Mouse (Mus musculus): Measurements from ENCODE around the gene 1110008P14Rik. TPM values are rescaled to one million over a fixed set of nuclear protein-coding genes. Genes with fewer than 3 reads are reported as not detected.

Gene 1110008P14Rik
- polyA plus RNA-seq, 2 experiments: 32.6 to 40.8 TPM

GRCm38 (mm10) chr2:32344056-32344455 is 37.7 kb downstream of the 1110008P14Rik start:
- WGBS (ENCODE audit: insufficient replicate concordance): 56% methylated on average over 10 of the region's 10 CpGs
- no peak overlapping the region for H3K9ac ChIP-seq (replicated peaks)
- H3K27me3 ChIP-seq (ENCODE audit: control insufficient read depth, insufficient read depth, low read length): no peaks in the 10 kb centered on the region
- no peaks in the 10 kb centered on the region for H3K4me1 ChIP-seq (replicated peaks; ENCODE audit: control insufficient read depth in 2 of 2, insufficient read depth in 2 of 2, low read length in 1 of 2)
- H3K4me2 ChIP-seq (ENCODE audit: low read depth): no peak overlapping the region
- no peak for DNase-seq (ENCODE audit: low read depth in 3 of 3, low spot score in 3 of 3)
- H3K9me3 ChIP-seq (ENCODE audit: control insufficient read depth, low read length): no peaks in the 10 kb centered on the region
- no peak overlapping the region for H3K27ac ChIP-seq
- ATAC-seq (ENCODE audit: insufficient read depth): no peak
- no peak overlapping the region for H3K4me3 ChIP-seq (ENCODE audit: insufficient read depth in 1 of 2, low read depth in 2 of 2, low read length in 2 of 2)
- TF ChIP-seq EP300 (IDR thresholded peaks at IDR 0.05; ENCODE audit: low read depth) (no peak), CTCF (IDR thresholded peaks at IDR 0.05; ENCODE audit: low read depth) (no peak)
- H3K36me3 ChIP-seq (replicated peaks; ENCODE audit: control insufficient read depth, insufficient read depth, low read depth): no peaks in the 10 kb centered on the region

GRCm38 (mm10) chr2:32343351-32343671 is 38.4 kb downstream of the 1110008P14Rik start:
- Histone ChIP-seq H3K36me3 (replicated peaks; ENCODE audit: control insufficient read depth, insufficient read depth, low read depth) (no peaks in the 10 kb centered on the region), H3K27ac (no peak overlapping the region), H3K4me3 (ENCODE audit: insufficient read depth in 1 of 2, low read depth in 2 of 2, low read length in 2 of 2) (no peak overlapping the region), H3K9ac (replicated peaks) (no peak overlapping the region), H3K9me3 (ENCODE audit: control insufficient read depth, low read length) (no peaks in the 10 kb centered on the region), H3K27me3 (ENCODE audit: control insufficient read depth, insufficient read depth, low read length) (no peaks in the 10 kb centered on the region), H3K4me2 (ENCODE audit: low read depth) (no peak overlapping the region), H3K4me1 (replicated peaks; ENCODE audit: control insufficient read depth in 2 of 2, insufficient read depth in 2 of 2, low read length in 1 of 2) (no peaks in the 10 kb centered on the region)
- no peak for DNase-seq (ENCODE audit: low read depth in 3 of 3, low spot score in 3 of 3)
- no peak for ATAC-seq (ENCODE audit: insufficient read depth)
- WGBS (ENCODE audit: insufficient replicate concordance): 56% methylated on average over 2 of the region's 2 CpGs
- no peak for TF ChIP-seq CTCF (IDR thresholded peaks at IDR 0.05; ENCODE audit: low read depth)
- TF ChIP-seq EP300 (IDR thresholded peaks at IDR 0.05; ENCODE audit: low read depth): no peak

GRCm38 (mm10) chr2:32342539-32343350 is 39.0 kb downstream of the 1110008P14Rik start:
- WGBS (ENCODE audit: insufficient replicate concordance): 55% methylated on average over 6 of the region's 6 CpGs
- Histone ChIP-seq H3K36me3 (replicated peaks; ENCODE audit: control insufficient read depth, insufficient read depth, low read depth) (no peaks in the 10 kb centered on the region), H3K9me3 (ENCODE audit: control insufficient read depth, low read length) (no peaks in the 10 kb centered on the region), H3K27ac (no peak overlapping the region), H3K9ac (replicated peaks) (no peak overlapping the region), H3K4me3 (ENCODE audit: insufficient read depth in 1 of 2, low read depth in 2 of 2, low read length in 2 of 2) (no peak overlapping the region), H3K4me1 (replicated peaks; ENCODE audit: control insufficient read depth in 2 of 2, insufficient read depth in 2 of 2, low read length in 1 of 2) (no peaks in the 10 kb centered on the region), H3K27me3 (ENCODE audit: control insufficient read depth, insufficient read depth, low read length) (no peaks in the 10 kb centered on the region), H3K4me2 (ENCODE audit: low read depth) (no peak overlapping the region)
- DNase-seq (ENCODE audit: low read depth in 3 of 3, low spot score in 3 of 3): no peak
- ATAC-seq (ENCODE audit: insufficient read depth): no peak
- TF ChIP-seq CTCF (IDR thresholded peaks at IDR 0.05; ENCODE audit: low read depth): no peak
- no peak for TF ChIP-seq EP300 (IDR thresholded peaks at IDR 0.05; ENCODE audit: low read depth)

- DNase-seq (ENCODE audit: low read depth in 3 of 3, low spot score in 3 of 3) (no peak), ATAC-seq (ENCODE audit: insufficient read depth) (no peak)
- no peaks in the 10 kb centered on the region for H3K9me3 ChIP-seq (ENCODE audit: control insufficient read depth, low read length)
- H3K4me2 ChIP-seq (ENCODE audit: low read depth): no peak overlapping the region
- no peaks in the 10 kb centered on the region for H3K27me3 ChIP-seq (ENCODE audit: control insufficient read depth, insufficient read depth, low read length)
- H3K9ac ChIP-seq (replicated peaks): no peak overlapping the region
- no peak overlapping the region for H3K27ac ChIP-seq
- 57% methylated on average over 4 of the region's 4 CpGs for WGBS (ENCODE audit: insufficient replicate concordance)
- TF ChIP-seq CTCF (IDR thresholded peaks at IDR 0.05; ENCODE audit: low read depth): no peak
- TF ChIP-seq EP300 (IDR thresholded peaks at IDR 0.05; ENCODE audit: low read depth): no peak
- H3K4me3 ChIP-seq (ENCODE audit: insufficient read depth in 1 of 2, low read depth in 2 of 2, low read length in 2 of 2): no peak overlapping the region
- H3K4me1 ChIP-seq (replicated peaks; ENCODE audit: control insufficient read depth in 2 of 2, insufficient read depth in 2 of 2, low read length in 1 of 2): no peaks in the 10 kb centered on the region
- no peaks in the 10 kb centered on the region for H3K36me3 ChIP-seq (replicated peaks; ENCODE audit: control insufficient read depth, insufficient read depth, low read depth)
These were observed 39.7 kb downstream of the 1110008P14Rik start for GRCm38 (mm10) chr2:32342039-32342438.

- H3K9ac ChIP-seq (replicated peaks): no peak overlapping the region
- H3K4me3 ChIP-seq (ENCODE audit: insufficient read depth in 1 of 2, low read depth in 2 of 2, low read length in 2 of 2): no peak overlapping the region
- ATAC-seq (ENCODE audit: insufficient read depth) (no peak), DNase-seq (ENCODE audit: low read depth in 3 of 3, low spot score in 3 of 3) (no peak)
- no peaks in the 10 kb centered on the region for H3K36me3 ChIP-seq (replicated peaks; ENCODE audit: control insufficient read depth, insufficient read depth, low read depth)
- no peaks in the 10 kb centered on the region for H3K4me1 ChIP-seq (replicated peaks; ENCODE audit: control insufficient read depth in 2 of 2, insufficient read depth in 2 of 2, low read length in 1 of 2)
- H3K4me2 ChIP-seq (ENCODE audit: low read depth): no peak overlapping the region
- no peaks in the 10 kb centered on the region for H3K9me3 ChIP-seq (ENCODE audit: control insufficient read depth, low read length)
- no peaks in the 10 kb centered on the region; the same call in 1 of the 2 replicates for H3K27me3 ChIP-seq (ENCODE audit: control insufficient read depth, insufficient read depth, low read length)
- H3K27ac ChIP-seq: no peak overlapping the region
- TF ChIP-seq EP300 (IDR thresholded peaks at IDR 0.05; ENCODE audit: low read depth): no peak
- no peak for TF ChIP-seq CTCF (IDR thresholded peaks at IDR 0.05; ENCODE audit: low read depth)
- 54% methylated on average over 4 of the region's 4 CpGs for WGBS (ENCODE audit: insufficient replicate concordance)
These were observed 40.2 kb downstream of the 1110008P14Rik start for GRCm38 (mm10) chr2:32341634-32341939.
